Mouse (Mus musculus) embryonic fibroblast, embryonic 13.5 days (primary cell): ENCODE results near the gene Ogfr.

Source experiments
- CTCF ChIP-seq: IDR thresholded peaks from 2 replicates; pipeline ENCODE4 v1.5.1; 2011; ENCODE audit warnings: mild to moderate bottlenecking, control low read depth, low read length, moderate library complexity, borderline replicate concordance; ENCODE audit not compliant: insufficient read depth
- POLR2A ChIP-seq: IDR thresholded peaks from 2 replicates; pipeline ENCODE4 v1.6.1; 2011; ENCODE audit warnings: low read depth, mild to moderate bottlenecking, control low read depth, low read length, moderate library complexity

GRCm38 (mm10) chr2:180547384-180548106 lies 41.5 kb upstream of the Ogfr start:
- TF ChIP-seq CTCF = no peak
- no peak for TF ChIP-seq POLR2A
